Mouse (Mus musculus): ENCODE results near the gene Tymp.

DNA sequence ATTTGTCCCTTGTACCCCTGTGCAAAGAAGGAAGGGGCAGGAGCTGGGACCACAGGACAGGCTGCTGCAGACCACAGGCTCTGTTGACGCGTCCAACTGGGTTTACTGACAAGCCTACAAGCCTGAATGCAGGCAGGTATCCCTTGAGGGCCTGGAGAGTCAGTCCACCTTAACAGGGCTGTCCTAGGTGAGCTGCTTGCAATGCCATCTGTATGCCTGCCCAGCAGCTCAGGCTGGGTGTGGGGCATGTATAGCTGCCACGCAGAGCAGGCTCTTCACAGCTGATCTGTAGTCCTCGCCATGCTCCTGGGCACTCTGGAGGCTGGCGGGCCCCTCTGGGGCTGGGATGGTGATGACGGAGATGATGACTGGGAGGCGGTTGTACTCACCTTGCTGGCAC lies 7.8 kb upstream of the Tymp start, which contains the start of gene Klhdc7b:
- TF ChIP-seq CTCF (IDR thresholded peaks at IDR 0.05; ENCODE audit: low read depth, low read length) (no peak), POLR2A (IDR thresholded peaks at IDR 0.05; ENCODE audit: extremely low read depth, insufficient read depth, low read length) (no peak)
